Mouse (Mus musculus): ENCODE measurements around the gene Fstl1.

- TF ChIP-seq CTCF (IDR thresholded peaks at IDR 0.05; ENCODE audit: low read depth) (no peak), EP300 (IDR thresholded peaks at IDR 0.05; ENCODE audit: low read depth) (no peak)
Measured at GRCm38 (mm10) chr16:37813691-37814382, 37.2 kb downstream of the Fstl1 start.

Measured in liver, postnatal 0 days (tissue).